Mouse (Mus musculus) lung, adult 2 months (tissue): ENCODE data around the gene 6430548M08Rik. TPM values are rescaled to one million over a fixed set of nuclear protein-coding genes. Genes with fewer than 3 reads are reported as not detected.
A peak's percentile ranks its signal among the peaks of the same experiment; 100 is the strongest.

Experiments used
- DNase-seq: peaks from one replicate; pipeline ENCODE4 v3.0.0; 2022
- H3K4me1 ChIP-seq: fragments of 200-500 bp; 2 replicates; pipeline ENCODE4 v1.6.1; 2011; ENCODE audit warnings: low read length; ENCODE audit not compliant: control insufficient read depth, insufficient read depth
- H3K4me3 ChIP-seq: fragments of 200-500 bp; replicated peaks from 2 replicates; pipeline ENCODE3; 2011; ENCODE audit warnings: low read depth, mild to moderate bottlenecking, control low read depth, low read length; ENCODE audit errors: extremely low read depth
- CTCF ChIP-seq: fragments of 200-500 bp; IDR thresholded peaks from 2 replicates; pipeline ENCODE4 v1.5.1; 2011; ENCODE audit warnings: mild to moderate bottlenecking, low read length, control low read depth; ENCODE audit not compliant: insufficient read depth
- POLR2A ChIP-seq: fragments of 200-500 bp; IDR thresholded peaks from 2 replicates; pipeline ENCODE4 v1.6.1; 2011; ENCODE audit warnings: low read depth, mild to moderate bottlenecking, control low read depth, low read length, borderline replicate concordance; ENCODE audit errors: extremely low read depth
- WGBS: fragments of 180-500 bp; shearing (Covaris S2); methylation state at CpG from one replicate; pipeline ENCODE4 v1.1.7; 2018; 5-methylcytosine and 5-hydroxymethylcytosine counted together
- polyA plus RNA-seq: library from polyadenylated mRNA; depleted of rRNA; stranded (reverse); fragments of >200 nt; gene quantifications from 2 replicates; pipeline ENCODE4 v1.2.3, GENCODE M21; 2012; rRNA removed

The 6430548M08Rik gene
- polyA plus RNA-seq, 1 experiment: 46.1 TPM

DNA sequence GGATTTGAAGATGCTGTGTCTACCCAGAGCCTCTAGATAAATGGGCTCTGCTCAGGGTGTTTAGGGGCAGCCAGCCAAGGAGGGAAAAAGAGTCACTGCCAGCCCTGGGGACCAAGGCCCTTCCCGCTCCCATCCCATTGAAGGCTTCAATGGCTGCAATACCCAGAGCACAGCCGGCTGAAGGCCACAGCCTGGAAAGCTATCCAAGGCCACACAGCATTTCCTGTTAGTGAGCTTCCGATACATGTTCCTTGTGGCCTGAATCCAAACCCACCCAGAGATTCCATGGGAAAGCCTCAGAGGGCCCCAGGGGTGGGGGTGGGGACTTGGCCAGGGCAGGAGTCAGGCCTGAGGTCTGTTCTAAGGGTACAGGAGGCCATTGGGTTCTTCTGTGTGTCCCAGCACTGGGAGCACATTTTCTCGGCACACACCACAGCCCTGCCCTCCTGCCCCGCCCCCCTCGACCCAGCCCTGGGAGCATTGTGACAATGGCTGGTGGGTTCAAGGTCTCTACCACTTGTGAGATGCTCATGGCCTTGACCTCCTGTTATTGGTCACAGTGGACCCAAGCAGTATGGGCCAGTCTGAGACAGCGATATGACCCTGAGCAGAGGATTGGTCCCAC lies 90.9 kb downstream of the 6430548M08Rik start:
- H3K4me3 ChIP-seq: no peak overlapping the region
- TF ChIP-seq CTCF: no peak
- no peak for TF ChIP-seq POLR2A
- H3K4me1 ChIP-seq: peaks cover 7% of the 10 kb centered on the region; the same call in 1 of the 2 replicates
- 43% methylated on average over 7 of the region's 7 CpGs for WGBS
- DNase-seq: no peak

DNA sequence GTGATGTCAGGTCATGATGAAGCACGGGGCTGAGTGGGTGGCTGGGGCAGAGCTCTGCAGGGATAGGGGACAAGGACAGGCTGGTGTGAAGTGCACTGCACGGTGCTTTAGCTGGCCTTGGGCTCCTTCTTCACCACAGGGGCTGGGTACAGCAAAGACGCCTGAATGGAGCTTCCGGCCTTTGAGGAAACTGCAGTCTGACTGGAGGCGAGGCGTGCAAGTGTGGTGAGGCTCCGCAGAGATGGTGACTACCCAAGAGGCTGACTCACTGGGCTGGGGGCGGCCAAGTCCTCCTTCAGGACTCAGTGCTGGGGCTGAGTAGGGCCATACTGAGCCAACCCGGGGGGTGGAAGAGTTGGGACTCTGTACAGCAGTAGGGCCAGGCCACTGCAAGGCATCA lies 92.0 kb downstream of the 6430548M08Rik start:
- 56% methylated on average over 9 of the region's 9 CpGs for WGBS
- no peak overlapping the region for H3K4me3 ChIP-seq
- peaks cover 7% of the 10 kb centered on the region; the same call in 1 of the 2 replicates for H3K4me1 ChIP-seq
- TF ChIP-seq POLR2A: no peak
- DNase-seq: no peak

- peaks cover 7% of the 10 kb centered on the region; the same call in 1 of the 2 replicates for H3K4me1 ChIP-seq
- TF ChIP-seq CTCF (peak; percentile 13; the same call in 1 of the 2 replicates), POLR2A (no peak)
- 84% methylated on average over 8 of the region's 8 CpGs for WGBS
- H3K4me3 ChIP-seq: no peak overlapping the region
- DNase-seq: no peak
These were observed 93.4 kb downstream of the 6430548M08Rik start for GRCm38 (mm10) chr8:120207364-120207763.

DNA sequence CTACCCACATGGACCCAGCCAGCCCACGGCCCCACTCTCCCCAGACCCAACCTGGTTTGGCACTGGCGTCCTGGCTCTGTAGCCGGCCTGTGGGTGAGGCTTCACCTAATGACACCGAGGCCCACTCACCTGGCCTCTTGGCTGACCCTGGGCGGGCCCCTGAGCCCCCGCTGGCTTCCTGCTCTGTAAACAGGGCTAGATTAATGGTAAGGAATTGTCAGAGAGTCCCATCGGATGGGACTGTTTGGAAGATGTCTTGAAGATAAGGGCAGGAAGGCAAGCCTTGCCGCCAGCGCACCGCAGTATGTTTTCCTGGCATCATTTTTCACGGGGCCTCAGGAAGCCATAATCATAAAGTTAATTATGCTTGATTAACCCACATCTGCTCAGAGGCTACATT lies 94.2 kb downstream of the 6430548M08Rik start:
- WGBS: 39% methylated on average over 11 of the region's 11 CpGs
- TF ChIP-seq CTCF (no peak), POLR2A (no peak)
- Histone ChIP-seq H3K4me1 (peaks cover 7% of the 10 kb centered on the region; the same call in 1 of the 2 replicates), H3K4me3 (no peak overlapping the region)
- no peak for DNase-seq

GRCm38 (mm10) chr8:120211345-120211744 lies 97.4 kb downstream of the 6430548M08Rik start:
- DNase-seq: no peak
- WGBS: 38% methylated on average over 4 of the region's 4 CpGs
- TF ChIP-seq POLR2A (no peak), CTCF (no peak)
- H3K4me1 ChIP-seq: no peaks in the 10 kb centered on the region
- H3K4me3 ChIP-seq: no peak overlapping the region

DNA sequence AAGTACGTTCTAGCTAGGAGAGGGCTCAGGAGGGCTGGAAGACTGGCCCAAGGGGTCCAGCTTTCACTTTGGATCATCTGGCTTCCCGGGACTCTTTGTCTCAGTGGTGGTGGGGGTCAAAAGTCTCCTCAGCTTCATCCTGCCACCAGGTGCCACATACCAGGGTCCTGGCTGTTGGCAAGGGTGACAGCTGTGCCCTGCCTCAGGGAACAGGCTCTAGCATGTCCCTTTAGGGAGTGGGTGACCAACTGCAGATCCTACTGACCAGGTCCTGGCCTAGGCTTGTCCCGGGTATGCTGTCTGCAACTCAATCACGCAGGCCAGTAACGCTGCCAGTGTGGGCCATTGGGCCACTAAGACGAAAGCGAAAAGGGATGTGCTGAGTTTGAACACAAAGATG lies 98.6 kb downstream of the 6430548M08Rik start:
- Histone ChIP-seq H3K4me1 (no peaks in the 10 kb centered on the region), H3K4me3 (no peak overlapping the region)
- TF ChIP-seq CTCF (no peak), POLR2A (no peak)
- 90% methylated on average over 7 of the region's 7 CpGs for WGBS
- no peak for DNase-seq

GRCm38 (mm10) chr8:120213229-120213628 lies 99.3 kb downstream of the 6430548M08Rik start:
- TF ChIP-seq POLR2A: no peak
- TF ChIP-seq CTCF: no peak
- 96% methylated on average over 3 of the region's 3 CpGs for WGBS
- Histone ChIP-seq H3K4me3 (no peak overlapping the region), H3K4me1 (no peaks in the 10 kb centered on the region)
- DNase-seq: no peak

GRCm38 (mm10) chr8:120213939-120214338 lies 100.0 kb downstream of the 6430548M08Rik start:
- DNase-seq: no peak
- 84% methylated on average over 5 of the region's 5 CpGs for WGBS
- no peaks in the 10 kb centered on the region for H3K4me1 ChIP-seq
- no peak overlapping the region for H3K4me3 ChIP-seq
- no peak for TF ChIP-seq POLR2A
- TF ChIP-seq CTCF: no peak

Other genes with a start within 250 kb of the 6430548M08Rik start
- 70.9 and 78.1 TPM in 2 replicates for gene Usp10, start 203.8 kb upstream of the 6430548M08Rik start, polyA plus RNA-seq
- 58.5 and 67.8 TPM in 2 replicates for gene Gm20388, start 203.3 kb upstream of the 6430548M08Rik start, polyA plus RNA-seq
- 66.9 and 71.0 TPM in 2 replicates for gene Crispld2, start 121.7 kb upstream of the 6430548M08Rik start, polyA plus RNA-seq
- 64.9 and 78.0 TPM in 2 replicates for gene Zdhhc7, start 12.7 kb upstream of the 6430548M08Rik start, polyA plus RNA-seq
- 9.0 and 10.2 TPM in 2 replicates for gene Fam92b, start 63.3 kb downstream of the 6430548M08Rik start, polyA plus RNA-seq
- gene Gse1, start 114.3 kb downstream of the 6430548M08Rik start, polyA plus RNA-seq: 35.6 and 39.6 TPM in 2 replicates